Mouse (Mus musculus): ENCODE measurements around the gene Svs6. TPM values are rescaled to one million over a fixed set of nuclear protein-coding genes. Genes with fewer than 3 reads are reported as not detected.
"Not testable (repeated sequence)": the region's sequence is repeated elsewhere in the genome, so short reads cannot be mapped to it uniquely, and the experiment has no call there.

Svs6 gene
- total RNA-seq (2014; rRNA removed) = not detected in 2 replicates
- polyA plus RNA-seq (2015; fragmentation: Nextera tagmentation; extraction: Ambion mirVana) = not detected in 2 replicates

GRCm38 (mm10) chr2:164316451-164316850 is at the start of gene Svs6:
TSS of gene Svs6 (plus strand) at chr2:164316751.
- not testable (repeated sequence) for H3K4me3 ChIP-seq (ENCODE audit: low read length); H3K4me1 ChIP-seq (ENCODE audit: insufficient read depth, low read length)
- 59% methylated on average over 1 of the region's 1 CpGs for WGBS

DNA sequence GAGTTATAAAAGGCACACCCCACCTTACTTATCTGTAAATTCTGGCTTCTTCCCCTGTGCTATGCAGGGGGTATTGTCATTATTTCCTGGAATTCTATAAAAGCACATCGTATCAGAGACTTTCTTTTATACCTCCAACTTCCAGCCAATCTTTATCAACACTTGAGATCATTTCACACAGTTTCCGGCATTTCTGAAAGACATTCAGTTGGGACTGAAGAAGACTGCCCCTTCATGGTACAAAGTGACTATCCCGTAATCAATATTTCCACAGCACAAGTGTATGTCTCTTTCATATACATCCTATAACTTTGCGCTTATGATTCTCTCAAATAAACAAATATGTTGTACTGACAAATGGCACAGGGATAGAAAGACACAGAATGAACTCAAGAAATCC is 38.2 kb upstream of the Svs6 start, which contains the start of gene Svs4:
Gene Svs4, minus strand, starts transcription at position 101 of the 400 bp plus-strand sequence.
- Histone ChIP-seq H3K36me3 (ENCODE audit: insufficient read depth, low read length) (no peaks in the 10 kb centered on the region), H3K27me3 (ENCODE audit: insufficient read depth, low read length) (no peaks in the 10 kb centered on the region), H3K9me3 (ENCODE audit: low read length) (no peaks in the 10 kb centered on the region), H3K9ac (replicated peaks; ENCODE audit: low read length) (no peak within 1 kb of the TSS), H3K4me2 (ENCODE audit: low read depth, low read length) (no peak within 1 kb of the TSS), H3K4me3 (ENCODE audit: low read length) (no peak within 1 kb of the TSS), H3K27ac (no peak within 1 kb of the TSS), H3K4me1 (ENCODE audit: insufficient read depth, low read length) (no peaks in the 10 kb centered on the region)
- no peak for ATAC-seq
- WGBS = 96% methylated on average over 4 of the region's 4 CpGs
- no peak for DNase-seq (ENCODE audit: low spot score)
- no peak for TF ChIP-seq CTCF (IDR thresholded peaks at IDR 0.05; ENCODE audit: low read depth)

More at GRCm38 (mm10) chr2:164316451-164316850, at the start of gene Svs6:
- not testable (repeated sequence) for H3K9me3 ChIP-seq (ENCODE audit: low read length); H3K27ac ChIP-seq; DNase-seq (ENCODE audit: low spot score); H3K4me2 ChIP-seq (ENCODE audit: low read depth, low read length); H3K9ac ChIP-seq (replicated peaks; ENCODE audit: low read length); H3K36me3 ChIP-seq (ENCODE audit: insufficient read depth, low read length); ATAC-seq; H3K27me3 ChIP-seq (ENCODE audit: insufficient read depth, low read length)

- not testable (repeated sequence) for ATAC-seq; H3K9me3 ChIP-seq (ENCODE audit: low read length); H3K4me2 ChIP-seq (ENCODE audit: low read depth, low read length); H3K27me3 ChIP-seq (ENCODE audit: insufficient read depth, low read length); H3K4me1 ChIP-seq (ENCODE audit: insufficient read depth, low read length); H3K36me3 ChIP-seq (ENCODE audit: insufficient read depth, low read length); DNase-seq (ENCODE audit: low spot score); H3K27ac ChIP-seq; H3K4me3 ChIP-seq (ENCODE audit: low read length); H3K9ac ChIP-seq (replicated peaks; ENCODE audit: low read length)
- 64% methylated on average over 1 of the region's 1 CpGs for WGBS
Measured at GRCm38 (mm10) chr2:164288968-164289367, 27.6 kb upstream of the Svs6 start, which contains the start of gene Svs3a. TSS of gene Svs3a (plus strand) at chr2:164289268.

GRCm38 (mm10) chr2:164312599-164312998 is 4.0 kb upstream of the Svs6 start:
- Histone ChIP-seq H3K36me3 (ENCODE audit: insufficient read depth, low read length) (no peaks in the 10 kb centered on the region), H3K9me3 (ENCODE audit: low read length) (no peaks in the 10 kb centered on the region), H3K27me3 (ENCODE audit: insufficient read depth, low read length) (no peaks in the 10 kb centered on the region), H3K4me1 (ENCODE audit: insufficient read depth, low read length) (no peaks in the 10 kb centered on the region), H3K27ac (no peak overlapping the region), H3K9ac (replicated peaks; ENCODE audit: low read length) (no peak overlapping the region), H3K4me3 (ENCODE audit: low read length) (no peak overlapping the region), H3K4me2 (ENCODE audit: low read depth, low read length) (no peak overlapping the region)
- 84% methylated on average over 5 of the region's 5 CpGs for WGBS
- ATAC-seq (no peak), DNase-seq (ENCODE audit: low spot score) (no peak)
- no peak for TF ChIP-seq CTCF (IDR thresholded peaks at IDR 0.05; ENCODE audit: low read depth)

- not testable (repeated sequence) for H3K9ac ChIP-seq (replicated peaks; ENCODE audit: low read length); H3K9me3 ChIP-seq (ENCODE audit: low read length); H3K4me3 ChIP-seq (ENCODE audit: low read length); H3K27me3 ChIP-seq (ENCODE audit: insufficient read depth, low read length); H3K36me3 ChIP-seq (ENCODE audit: insufficient read depth, low read length); H3K4me1 ChIP-seq (ENCODE audit: insufficient read depth, low read length); H3K4me2 ChIP-seq (ENCODE audit: low read depth, low read length); DNase-seq (ENCODE audit: low spot score); H3K27ac ChIP-seq; ATAC-seq
Measured at GRCm38 (mm10) chr2:164315460-164315859, 1.1 kb upstream of the Svs6 start.

DNA sequence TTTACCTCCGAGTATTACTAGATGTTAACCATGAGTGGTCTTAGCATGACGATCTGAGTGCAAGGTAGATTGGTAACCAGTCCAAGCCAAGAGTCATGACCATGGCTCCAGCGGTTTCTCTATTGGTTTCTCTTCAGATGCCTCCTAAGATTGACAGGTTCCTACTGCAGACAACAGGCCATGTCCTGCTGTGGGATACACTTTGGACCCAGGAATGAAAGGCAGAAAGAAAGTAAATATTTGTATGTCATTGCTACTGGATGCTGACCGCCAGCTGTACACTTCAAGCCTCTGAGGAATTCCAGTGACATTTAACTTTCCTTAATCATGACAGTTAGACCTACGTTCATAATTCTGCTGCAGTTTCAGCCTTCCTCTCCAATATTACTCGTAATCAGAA is 4.4 kb downstream of the Svs6 start:
- Histone ChIP-seq H3K4me1 (ENCODE audit: insufficient read depth, low read length) (no peaks in the 10 kb centered on the region), H3K9ac (replicated peaks; ENCODE audit: low read length) (no peak overlapping the region), H3K4me2 (ENCODE audit: low read depth, low read length) (no peak overlapping the region), H3K27ac (no peak overlapping the region), H3K27me3 (ENCODE audit: insufficient read depth, low read length) (no peaks in the 10 kb centered on the region), H3K9me3 (ENCODE audit: low read length) (no peaks in the 10 kb centered on the region), H3K36me3 (ENCODE audit: insufficient read depth, low read length) (no peaks in the 10 kb centered on the region), H3K4me3 (ENCODE audit: low read length) (no peak overlapping the region)
- ATAC-seq = no peak
- 83% methylated on average over 6 of the region's 6 CpGs for WGBS
- TF ChIP-seq CTCF (IDR thresholded peaks at IDR 0.05; ENCODE audit: low read depth) = no peak
- DNase-seq (ENCODE audit: low spot score) = no peak

- H3K4me3 ChIP-seq (ENCODE audit: low read length); ATAC-seq; H3K36me3 ChIP-seq (ENCODE audit: insufficient read depth, low read length); DNase-seq (ENCODE audit: low spot score); H3K27ac ChIP-seq; H3K27me3 ChIP-seq (ENCODE audit: insufficient read depth, low read length); H3K4me1 ChIP-seq (ENCODE audit: insufficient read depth, low read length); H3K4me2 ChIP-seq (ENCODE audit: low read depth, low read length); H3K9ac ChIP-seq (replicated peaks; ENCODE audit: low read length); H3K9me3 ChIP-seq (ENCODE audit: low read length): not testable (repeated sequence)
- 76% methylated on average over 3 of the region's 3 CpGs for WGBS
Measured at GRCm38 (mm10) chr2:164332440-164332839, 15.9 kb downstream of the Svs6 start, which contains the start of gene Svs5. TSS of gene Svs5 (plus strand) at chr2:164332740.

GRCm38 (mm10) chr2:164343732-164344131 is 27.2 kb downstream of the Svs6 start:
- ATAC-seq; H3K4me3 ChIP-seq (ENCODE audit: low read length); H3K4me2 ChIP-seq (ENCODE audit: low read depth, low read length); H3K27me3 ChIP-seq (ENCODE audit: insufficient read depth, low read length); H3K27ac ChIP-seq; H3K36me3 ChIP-seq (ENCODE audit: insufficient read depth, low read length); H3K9me3 ChIP-seq (ENCODE audit: low read length); H3K9ac ChIP-seq (replicated peaks; ENCODE audit: low read length); DNase-seq (ENCODE audit: low spot score); H3K4me1 ChIP-seq (ENCODE audit: insufficient read depth, low read length): not testable (repeated sequence)
- 100% methylated on average over 1 of the region's 1 CpGs for WGBS

DNA sequence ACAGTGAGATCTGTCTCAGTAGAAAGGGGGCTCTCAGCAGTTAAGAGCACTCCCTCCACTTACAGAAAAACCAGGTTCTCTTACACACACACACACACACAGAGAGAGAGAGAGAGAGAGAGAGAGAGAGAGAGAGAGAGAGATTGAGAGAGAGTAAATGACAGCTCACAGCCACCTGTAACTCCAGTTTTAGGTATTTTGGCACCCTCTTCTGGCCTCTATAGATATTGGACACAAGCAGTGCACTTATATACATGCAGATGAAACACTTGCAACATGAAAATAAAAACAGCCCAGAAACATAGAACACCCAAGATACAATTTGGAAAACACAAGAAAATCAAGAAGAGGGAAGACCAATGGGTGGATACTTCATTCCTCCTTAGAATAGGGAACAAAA is 31.1 kb downstream of the Svs6 start:
- H3K27me3 ChIP-seq (ENCODE audit: insufficient read depth, low read length); H3K9ac ChIP-seq (replicated peaks; ENCODE audit: low read length); H3K9me3 ChIP-seq (ENCODE audit: low read length); DNase-seq (ENCODE audit: low spot score); H3K4me3 ChIP-seq (ENCODE audit: low read length); H3K4me1 ChIP-seq (ENCODE audit: insufficient read depth, low read length); H3K27ac ChIP-seq; H3K36me3 ChIP-seq (ENCODE audit: insufficient read depth, low read length); ATAC-seq; H3K4me2 ChIP-seq (ENCODE audit: low read depth, low read length): not testable (repeated sequence)

Data from hindbrain, postnatal 0 days (tissue).